Mouse (Mus musculus) midbrain, embryonic 15.5 days (tissue): Measurements from ENCODE around the gene Rnf19b. TPM values are rescaled to one million over a fixed set of nuclear protein-coding genes. Genes with fewer than 3 reads are reported as not detected.

Experiments
- ATAC-seq: fragments of 200-750 bp; cut with Nextera tagmentation; replicated peaks from 2 replicates; pipeline ENCODE4 v1.8.0; 2017; ENCODE audit warnings: moderate TSS enrichment
- H3K27ac ChIP-seq: fragments of 300-500 bp; sonication (generic); 2 replicates; pipeline ENCODE4 v1.5.1; 2015; ENCODE audit warnings: mild to moderate bottlenecking, inconsistent platforms
- H3K27me3 ChIP-seq: fragments of 300-500 bp; sonication (generic); replicated peaks from 2 replicates; pipeline ENCODE4 v1.6.1; 2015; ENCODE audit warnings: inconsistent platforms
- H3K36me3 ChIP-seq: fragments of 300-500 bp; sonication (generic); replicated peaks from 2 replicates; pipeline ENCODE4 v1.6.1; 2015; ENCODE audit warnings: inconsistent platforms
- H3K4me1 ChIP-seq: fragments of 300-500 bp; sonication (generic); 2 replicates; pipeline ENCODE4 v1.6.1; 2015; ENCODE audit warnings: inconsistent platforms
- H3K4me2 ChIP-seq: fragments of 300-500 bp; sonication (generic); 2 replicates; pipeline ENCODE4 v1.6.1; 2015; ENCODE audit warnings: inconsistent platforms, mild to moderate bottlenecking, moderate library complexity
- H3K4me3 ChIP-seq: fragments of 300-500 bp; sonication (generic); 2 replicates; pipeline ENCODE4 v1.5.1; 2015; ENCODE audit warnings: mild to moderate bottlenecking, inconsistent platforms
- H3K9ac ChIP-seq: fragments of 300-500 bp; sonication (generic); 2 replicates; pipeline ENCODE4 v1.6.1; 2015; ENCODE audit warnings: mild to moderate bottlenecking, inconsistent platforms
- H3K9me3 ChIP-seq: fragments of 300-500 bp; sonication (generic); 2 replicates; pipeline ENCODE4 v1.6.1; 2016; ENCODE audit warnings: inconsistent platforms
- WGBS: fragments of 180-500 bp; shearing (Covaris S2); methylation state at CpG from one replicate; pipeline ENCODE4 v1.1.7; 2015; ENCODE audit warnings: mixed read lengths; 5-methylcytosine and 5-hydroxymethylcytosine counted together
- polyA plus RNA-seq: library from polyadenylated mRNA; unstranded; fragments of >200 nt; fragmentation: Nextera tagmentation; extraction: Ambion mirVana; gene quantifications from 2 replicates; pipeline ENCODE4 v1.2.1, GENCODE M21; 2015

The Rnf19b gene
- polyA plus RNA-seq, 1 experiment from 2014 or later = 35.4 TPM

GRCm38 (mm10) chr4:129023884-129024283 is 34.2 kb upstream of the Rnf19b start:
- no peaks in the 10 kb centered on the region for H3K27me3 ChIP-seq
- peaks cover 6% of the 10 kb centered on the region for H3K4me1 ChIP-seq
- ATAC-seq = no peak
- no peak overlapping the region for H3K4me2 ChIP-seq
- no peak overlapping the region for H3K9ac ChIP-seq
- H3K27ac ChIP-seq = no peak overlapping the region
- no peaks in the 10 kb centered on the region for H3K9me3 ChIP-seq
- WGBS = 87% methylated on average over 6 of the region's 6 CpGs
- H3K36me3 ChIP-seq = no peaks in the 10 kb centered on the region
- H3K4me3 ChIP-seq = no peak overlapping the region

DNA sequence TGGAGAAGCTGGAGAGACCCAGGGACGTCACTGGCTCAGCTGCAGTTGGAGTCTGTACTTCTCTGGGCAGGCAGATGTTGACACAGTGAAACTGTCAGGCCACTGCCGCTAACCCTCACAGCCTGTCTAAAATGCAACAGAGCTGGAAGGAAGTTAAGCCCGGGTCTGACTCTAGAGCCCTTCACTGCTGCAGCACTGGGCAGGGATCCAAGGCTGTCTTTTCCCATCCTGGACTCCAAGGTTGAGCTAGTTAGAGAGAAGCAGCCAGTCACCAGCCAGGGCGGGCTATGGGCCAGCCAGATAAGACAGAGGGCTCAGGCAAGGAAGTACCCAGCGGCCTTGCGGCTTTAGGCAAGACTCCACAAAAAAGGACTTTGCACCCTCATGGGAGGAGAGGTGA is 33.3 kb upstream of the Rnf19b start:
- Histone ChIP-seq H3K27ac (no peak overlapping the region), H3K36me3 (no peaks in the 10 kb centered on the region), H3K9ac (no peak overlapping the region), H3K4me2 (no peak overlapping the region), H3K27me3 (no peaks in the 10 kb centered on the region), H3K9me3 (no peaks in the 10 kb centered on the region), H3K4me3 (no peak overlapping the region), H3K4me1 (peaks cover 6% of the 10 kb centered on the region)
- WGBS = 69% methylated on average over 6 of the region's 6 CpGs
- no peak for ATAC-seq

GRCm38 (mm10) chr4:129025707-129026106 is 32.4 kb upstream of the Rnf19b start:
- H3K36me3 ChIP-seq = no peaks in the 10 kb centered on the region
- H3K4me2 ChIP-seq = no peak overlapping the region
- H3K27ac ChIP-seq = no peak overlapping the region
- no peaks in the 10 kb centered on the region for H3K9me3 ChIP-seq
- 0 out of 2 replicates have a peak, but pooled peaks cover under 1% of the 10 kb centered on the region for H3K4me1 ChIP-seq
- no peak for ATAC-seq
- no peaks in the 10 kb centered on the region for H3K27me3 ChIP-seq
- H3K9ac ChIP-seq = no peak overlapping the region
- no peak overlapping the region for H3K4me3 ChIP-seq
- WGBS = 96% methylated on average over 3 of the region's 3 CpGs

GRCm38 (mm10) chr4:129030746-129031145 is 27.3 kb upstream of the Rnf19b start:
- Histone ChIP-seq H3K27me3 (no peaks in the 10 kb centered on the region), H3K4me3 (no peak overlapping the region), H3K4me1 (peaks cover 5% of the 10 kb centered on the region; the same call in 1 of the 2 replicates), H3K9me3 (no peaks in the 10 kb centered on the region), H3K36me3 (no peaks in the 10 kb centered on the region), H3K4me2 (no peak overlapping the region), H3K9ac (no peak overlapping the region), H3K27ac (no peak overlapping the region)
- ATAC-seq = no peak
- WGBS = 90% methylated on average over 4 of the region's 4 CpGs

- no peaks in the 10 kb centered on the region for H3K9me3 ChIP-seq
- no peaks in the 10 kb centered on the region for H3K27me3 ChIP-seq
- no peaks in the 10 kb centered on the region for H3K36me3 ChIP-seq
- H3K27ac ChIP-seq = no peak overlapping the region
- peaks cover 5% of the 10 kb centered on the region; the same call in 1 of the 2 replicates for H3K4me1 ChIP-seq
- no peak overlapping the region for H3K4me2 ChIP-seq
- no peak overlapping the region for H3K4me3 ChIP-seq
- WGBS = 83% methylated on average over 8 of the region's 8 CpGs
- ATAC-seq = no peak
- H3K9ac ChIP-seq = no peak overlapping the region
Measured at GRCm38 (mm10) chr4:129031408-129031965, 26.6 kb upstream of the Rnf19b start.

- H3K27me3 ChIP-seq = no peaks in the 10 kb centered on the region
- no peaks in the 10 kb centered on the region for H3K9me3 ChIP-seq
- no peak overlapping the region for H3K4me3 ChIP-seq
- ATAC-seq = no peak
- H3K4me2 ChIP-seq = no peak overlapping the region
- WGBS = 75% methylated on average over 11 of the region's 11 CpGs
- peaks cover 5% of the 10 kb centered on the region; the same call in 1 of the 2 replicates for H3K4me1 ChIP-seq
- H3K9ac ChIP-seq = no peak overlapping the region
- H3K36me3 ChIP-seq = no peaks in the 10 kb centered on the region
- H3K27ac ChIP-seq = no peak overlapping the region
Measured at GRCm38 (mm10) chr4:129032133-129032962, 25.7 kb upstream of the Rnf19b start.

DNA sequence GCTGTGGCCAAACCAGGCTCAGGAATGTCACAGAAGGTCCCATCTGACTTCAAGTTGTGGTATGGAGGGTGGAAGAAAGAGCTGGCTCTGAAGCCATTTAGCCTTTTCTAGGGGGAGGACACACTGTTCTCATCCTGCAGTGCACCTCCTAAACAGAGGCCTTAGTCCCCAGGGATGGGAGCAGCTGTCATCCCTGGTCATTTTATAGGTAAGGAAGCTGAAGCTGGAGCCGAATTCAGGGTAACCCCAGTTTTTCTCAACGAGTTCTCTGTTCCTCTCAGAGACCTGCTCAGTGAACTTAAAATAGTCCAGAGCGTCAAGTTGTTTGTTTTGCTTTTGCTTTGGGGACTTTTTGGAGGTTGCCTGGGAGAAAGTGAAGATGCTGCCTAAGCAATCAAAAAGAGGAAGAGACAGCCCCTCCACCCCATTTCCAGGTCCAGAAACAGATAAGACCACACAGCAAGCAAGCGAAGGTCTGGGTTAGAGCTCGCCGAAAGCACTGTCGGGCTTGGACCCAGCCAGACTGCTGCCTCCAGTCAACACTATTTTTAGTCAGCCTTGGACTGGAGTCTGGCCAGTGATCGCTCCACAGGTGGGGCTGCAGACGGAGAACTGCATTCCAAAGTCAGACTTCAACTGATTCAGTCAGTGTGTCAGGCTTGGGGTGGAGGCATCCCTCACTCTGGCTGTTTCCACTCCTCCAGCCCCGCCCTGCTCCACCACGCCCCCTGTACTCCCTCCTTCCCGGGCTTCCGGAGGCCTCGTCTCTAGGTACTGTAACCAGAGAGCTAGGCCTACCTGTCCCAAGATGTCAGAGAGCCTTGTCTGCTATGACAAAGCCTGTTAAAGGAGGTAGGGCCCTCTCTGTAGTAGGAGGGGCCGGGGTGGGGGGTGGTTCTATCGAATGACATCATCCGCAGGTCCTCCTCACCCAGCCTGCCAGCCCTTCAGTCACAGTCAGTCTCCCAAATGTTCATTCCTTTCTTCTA is 24.8 kb upstream of the Rnf19b start:
- Histone ChIP-seq H3K27ac (no peak overlapping the region), H3K9me3 (no peaks in the 10 kb centered on the region), H3K4me2 (no peak overlapping the region), H3K36me3 (no peaks in the 10 kb centered on the region), H3K9ac (no peak overlapping the region), H3K4me1 (peaks cover 5% of the 10 kb centered on the region; the same call in 1 of the 2 replicates), H3K4me3 (no peak overlapping the region), H3K27me3 (no peaks in the 10 kb centered on the region)
- WGBS = 32% methylated on average over 17 of the region's 17 CpGs
- no peak for ATAC-seq

GRCm38 (mm10) chr4:129034224-129034623 is 23.8 kb upstream of the Rnf19b start:
- no peaks in the 10 kb centered on the region for H3K9me3 ChIP-seq
- H3K4me3 ChIP-seq = no peak overlapping the region
- H3K4me1 ChIP-seq = peaks cover 5% of the 10 kb centered on the region; the same call in 1 of the 2 replicates
- H3K27me3 ChIP-seq = no peaks in the 10 kb centered on the region
- no peak overlapping the region for H3K9ac ChIP-seq
- H3K4me2 ChIP-seq = no peak overlapping the region
- H3K27ac ChIP-seq = no peak overlapping the region
- WGBS = 91% methylated on average over 3 of the region's 3 CpGs
- ATAC-seq = no peak
- no peaks in the 10 kb centered on the region for H3K36me3 ChIP-seq

DNA sequence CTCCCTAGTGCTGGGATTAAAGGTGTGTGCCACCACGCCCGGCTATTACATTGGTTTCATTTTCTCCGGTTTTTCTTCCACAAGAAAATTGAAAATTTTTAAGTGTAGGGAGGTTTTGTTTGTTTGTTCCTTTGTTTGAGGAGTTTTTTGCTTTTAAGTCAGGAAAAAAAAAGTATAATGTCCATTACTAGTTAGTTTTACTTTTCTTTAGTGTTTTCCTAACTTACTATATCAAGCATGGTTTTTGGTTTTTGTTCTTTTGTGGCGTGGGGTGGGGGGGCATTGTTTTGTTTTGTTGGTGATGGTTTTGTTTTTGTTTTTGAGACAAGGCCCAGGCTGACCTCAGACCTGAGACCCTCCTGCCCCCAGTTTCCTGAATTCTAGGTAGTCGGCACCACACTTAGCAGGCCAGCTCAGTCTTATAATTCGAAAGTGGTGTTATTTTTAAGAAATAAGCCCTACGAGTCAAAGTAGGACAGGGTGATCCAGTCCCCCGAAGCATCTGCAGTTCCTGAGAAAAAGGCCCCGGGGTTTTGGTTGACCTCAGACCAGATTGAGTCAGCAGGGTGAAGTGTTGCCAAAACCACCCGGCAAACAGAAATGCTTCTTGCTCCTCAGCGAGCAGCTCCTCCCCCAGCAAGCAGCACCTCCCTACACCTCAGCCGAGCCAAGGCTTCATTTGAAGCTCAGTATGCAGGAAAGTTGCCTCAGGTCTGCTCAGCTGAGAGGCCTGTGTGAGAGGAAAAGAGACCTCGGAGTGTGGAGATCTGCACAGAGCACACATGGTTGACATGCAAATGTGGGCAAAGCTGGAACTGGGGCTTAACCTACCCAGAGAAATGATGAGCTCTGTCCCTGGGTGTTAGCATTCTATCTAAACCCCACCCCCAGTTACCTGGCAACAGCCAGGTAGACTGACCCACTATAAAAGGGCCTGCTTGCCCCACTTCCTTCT is 23.1 kb upstream of the Rnf19b start:
- Histone ChIP-seq H3K9me3 (no peaks in the 10 kb centered on the region), H3K36me3 (no peaks in the 10 kb centered on the region), H3K27ac (no peak overlapping the region), H3K4me3 (no peak overlapping the region), H3K9ac (no peak overlapping the region), H3K4me1 (peaks cover 5% of the 10 kb centered on the region; the same call in 1 of the 2 replicates), H3K27me3 (no peaks in the 10 kb centered on the region), H3K4me2 (no peak overlapping the region)
- WGBS = 54% methylated on average over 13 of the region's 13 CpGs
- no peak for ATAC-seq

DNA sequence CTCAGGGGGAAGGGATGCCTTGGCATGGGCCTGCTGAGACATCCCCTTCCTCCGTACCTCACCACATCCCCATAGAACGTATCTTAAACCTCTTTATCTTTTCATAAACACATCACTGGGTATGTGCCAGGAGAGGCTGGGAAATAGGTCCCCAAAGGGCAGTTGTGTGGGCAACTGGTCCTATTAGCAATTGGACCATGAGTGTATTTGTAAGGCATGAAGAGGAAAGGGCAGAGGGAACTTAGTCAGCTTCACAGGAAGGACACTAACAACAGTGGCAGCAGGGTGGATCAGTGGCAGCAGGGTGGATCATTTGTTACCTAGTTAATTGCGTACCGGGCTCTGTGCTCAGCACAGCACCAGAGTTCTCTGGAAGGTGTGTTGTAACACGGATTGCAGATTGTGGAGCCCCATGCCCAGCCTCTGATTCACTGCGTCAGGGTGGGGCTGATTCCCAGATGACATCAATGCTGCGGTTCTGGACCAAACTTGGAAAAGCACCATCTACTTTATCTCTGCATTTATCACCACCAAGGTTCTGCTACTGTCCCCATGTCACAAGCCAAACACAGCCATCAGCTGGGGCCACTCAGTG is 22.1 kb upstream of the Rnf19b start:
- no peak overlapping the region for H3K27ac ChIP-seq
- H3K36me3 ChIP-seq = no peaks in the 10 kb centered on the region
- peaks cover 5% of the 10 kb centered on the region; the same call in 1 of the 2 replicates for H3K4me1 ChIP-seq
- no peak overlapping the region for H3K9ac ChIP-seq
- H3K4me2 ChIP-seq = no peak overlapping the region
- H3K9me3 ChIP-seq = no peaks in the 10 kb centered on the region
- no peak overlapping the region for H3K4me3 ChIP-seq
- no peak for ATAC-seq
- 69% methylated on average over 7 of the region's 7 CpGs for WGBS
- H3K27me3 ChIP-seq = no peaks in the 10 kb centered on the region
